Mouse (Mus musculus) liver, embryonic 11.5 days (tissue): ENCODE results near the gene Ankrd39. TPM values are rescaled to one million over a fixed set of nuclear protein-coding genes. Genes with fewer than 3 reads are reported as not detected.
A peak's percentile ranks its signal among the peaks of the same experiment; 100 is the strongest.

Experiments used
- ATAC-seq: fragments of 200-750 bp; cut with Nextera tagmentation; replicated peaks from 2 replicates; pipeline ENCODE4 v1.8.0; 2017; ENCODE audit warnings: moderate number of reproducible peaks, mild to moderate bottlenecking, moderate TSS enrichment, moderate library complexity; ENCODE audit not compliant: low FRiP score
- DNase-seq: peaks from one replicate; pipeline ENCODE4 v3.0.0-alpha.2; 2017; ENCODE audit warnings: low spot score
- H3K27ac ChIP-seq: fragments of 300-500 bp; sonication (generic); 2 replicates; pipeline ENCODE4 v1.5.1; 2014; ENCODE audit warnings: mild to moderate bottlenecking, low read depth, low read length, control low read depth
- H3K27me3 ChIP-seq: fragments of 300-500 bp; sonication (generic); replicated peaks from 2 replicates; pipeline ENCODE4 v1.6.1; 2014; ENCODE audit warnings: low read length, mixed read lengths; ENCODE audit not compliant: control insufficient read depth, insufficient read depth
- H3K36me3 ChIP-seq: fragments of 300-500 bp; sonication (generic); 2 replicates; pipeline ENCODE4 v1.6.1; 2014; ENCODE audit warnings: mild to moderate bottlenecking, low read length, moderate library complexity, mixed read lengths; ENCODE audit not compliant: control insufficient read depth, insufficient read depth
- H3K4me1 ChIP-seq: fragments of 300-500 bp; sonication (generic); replicated peaks from 2 replicates; pipeline ENCODE4 v1.6.1; 2014; ENCODE audit warnings: low read length, mixed read lengths; ENCODE audit not compliant: control insufficient read depth, insufficient read depth
- H3K4me2 ChIP-seq: fragments of 300-500 bp; sonication (generic); 2 replicates; pipeline ENCODE4 v1.6.1; 2014; ENCODE audit warnings: mild to moderate bottlenecking, control low read depth, moderate library complexity
- H3K4me3 ChIP-seq: fragments of 300-500 bp; sonication (generic); 2 replicates; pipeline ENCODE4 v1.5.1; 2014; ENCODE audit warnings: low read depth, low read length, control low read depth
- H3K9ac ChIP-seq: fragments of 300-500 bp; sonication (generic); 2 replicates; pipeline ENCODE4 v1.6.1; 2014; ENCODE audit warnings: low read depth, low read length, control low read depth
- H3K9me3 ChIP-seq: fragments of 300-500 bp; sonication (generic); 2 replicates; pipeline ENCODE4 v1.6.1; 2016; ENCODE audit warnings: low read length, inconsistent platforms, mixed read lengths; ENCODE audit not compliant: control insufficient read depth
- WGBS: fragments of 180-500 bp; shearing (Covaris S2); extraction: QIAGEN DNeasy Blood & Tissue Kit; methylation state at CpG from one replicate; pipeline ENCODE4 v1.1.7; 2014; 5-methylcytosine and 5-hydroxymethylcytosine counted together
- polyA plus RNA-seq: library from polyadenylated mRNA; unstranded; fragments of >200 nt; fragmentation: Nextera tagmentation; extraction: Ambion mirVana; gene quantifications from 2 replicates; pipeline ENCODE4 v1.2.1, GENCODE M21; 2014

The Ankrd39 gene
- polyA plus RNA-seq, 1 experiment from 2014 or later, result 22.1 TPM

DNA sequence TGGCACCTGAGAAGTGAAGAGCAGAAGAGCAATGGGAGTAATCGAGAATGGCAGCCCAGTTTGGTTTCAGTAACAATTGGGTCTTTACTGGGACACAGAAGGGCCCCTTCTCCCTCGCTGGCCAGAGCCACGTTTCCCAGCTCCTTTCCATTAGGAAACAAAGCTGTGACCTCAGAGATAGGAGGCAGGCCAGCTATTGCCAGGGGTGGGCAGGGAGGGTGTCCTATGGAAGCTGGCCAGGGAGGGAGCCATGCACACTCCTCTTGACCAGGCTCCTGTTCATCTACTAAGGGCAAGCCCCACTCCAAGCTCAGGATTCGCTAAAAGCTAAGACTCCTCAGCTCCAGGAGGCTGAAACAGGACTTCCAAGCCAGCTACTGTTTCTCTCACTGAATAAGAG, 12.0 kb upstream of the Ankrd39 start:
- Histone ChIP-seq H3K4me1 (peaks cover 44% of the 10 kb centered on the region), H3K27ac (no peak overlapping the region), H3K36me3 (no peaks in the 10 kb centered on the region), H3K4me2 (peak overlapping the region; percentile 79), H3K9ac (no peak overlapping the region; the same call in 1 of the 2 replicates), H3K4me3 (no peak overlapping the region), H3K9me3 (no peaks in the 10 kb centered on the region), H3K27me3 (peaks cover 69% of the 10 kb centered on the region)
- 8% methylated on average over 4 of the region's 4 CpGs for WGBS
- DNase-seq (no peak), ATAC-seq (no peak)

DNA sequence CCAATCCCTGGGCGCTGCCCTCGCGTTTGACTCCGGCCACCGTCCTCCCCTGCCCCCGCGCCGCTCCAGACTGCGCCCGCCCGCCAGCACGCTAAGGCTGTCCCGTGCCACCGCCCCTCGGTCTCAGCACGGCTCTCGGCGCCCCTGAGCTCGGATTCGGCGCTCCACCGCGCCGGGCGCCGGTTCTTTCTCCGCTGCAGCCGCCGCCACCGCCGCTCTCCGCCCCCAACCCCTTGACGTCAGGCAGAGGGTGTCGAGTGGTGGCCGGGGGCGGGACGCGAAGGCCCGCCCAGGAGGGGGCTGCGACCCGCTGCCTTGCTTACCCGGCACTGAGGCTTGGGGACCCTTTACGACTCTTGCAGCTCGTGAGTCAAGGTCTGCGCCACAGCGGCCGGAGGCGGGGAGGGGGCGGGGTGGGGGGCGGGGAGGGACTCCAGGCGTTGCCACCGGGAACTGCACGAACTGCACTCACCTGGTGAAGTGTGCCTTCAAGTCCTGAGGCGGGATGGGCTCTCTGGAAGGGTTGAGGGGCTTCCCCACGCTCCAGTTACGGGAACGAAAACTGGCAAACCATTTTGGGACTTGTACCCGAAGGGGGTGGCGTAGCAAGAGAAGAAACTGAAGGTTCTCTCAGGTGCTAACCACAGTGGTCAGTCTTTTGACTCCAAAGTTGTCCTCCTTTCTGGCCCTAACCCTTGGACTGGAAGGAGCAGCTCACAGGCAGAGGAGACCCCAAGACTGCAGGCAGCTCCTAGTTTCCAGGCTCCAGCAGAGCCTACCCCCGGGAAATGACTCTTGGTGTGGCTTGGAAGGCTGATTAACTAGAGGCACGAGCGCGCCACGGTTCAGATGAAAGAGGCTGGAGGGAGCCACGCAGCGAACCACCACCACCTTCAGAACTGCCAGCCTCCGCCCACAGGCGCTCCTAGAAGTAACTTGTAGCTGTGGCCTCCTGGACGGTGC, 11.1 kb upstream of the Ankrd39 start, which contains the start of gene Sema4c:
Sema4c (minus strand) TSS at position 319 of the 963 bp plus-strand sequence.
- Histone ChIP-seq H3K4me1 (peaks cover 40% of the 10 kb centered on the region), H3K27me3 (peaks cover 67% of the 10 kb centered on the region), H3K4me3 (peak within 1 kb of the TSS; percentile 64), H3K9me3 (no peaks in the 10 kb centered on the region), H3K4me2 (peak within 1 kb of the TSS; percentile 79), H3K9ac (peak within 1 kb of the TSS; percentile 65), H3K36me3 (peaks cover 3% of the 10 kb centered on the region), H3K27ac (peak within 1 kb of the TSS; percentile 79)
- ATAC-seq, result peak; percentile 23; the same call in 1 of the 2 replicates
- 1% methylated on average over 66 of the region's 69 CpGs for WGBS
- DNase-seq, result peak; percentile 77

DNA sequence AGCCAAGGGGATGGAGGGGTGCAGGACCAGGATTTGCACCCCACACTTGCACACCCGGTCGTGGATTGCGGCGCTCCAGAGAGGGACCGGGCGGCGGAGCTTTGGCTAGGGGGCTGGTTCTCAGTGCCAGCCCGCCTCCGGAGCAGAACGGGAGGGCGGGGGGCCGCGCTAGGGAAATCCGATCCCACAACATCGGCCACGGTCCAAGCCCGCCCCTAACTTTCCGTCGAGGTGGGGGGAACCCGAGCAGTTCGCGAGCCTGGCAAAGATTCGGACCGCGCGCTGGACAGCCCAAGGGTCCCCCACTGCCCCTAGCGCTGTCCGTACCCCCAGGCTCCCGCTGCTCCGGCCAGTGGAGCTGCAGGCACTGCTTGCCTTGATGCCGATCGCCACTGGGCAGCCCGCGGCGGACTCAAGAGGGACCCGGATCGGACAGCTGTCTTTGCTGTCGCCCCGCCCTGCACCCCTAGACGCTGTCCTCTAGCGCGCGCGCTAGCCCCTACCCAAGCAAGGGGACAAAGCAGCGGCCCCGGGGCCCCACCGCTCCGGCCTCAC, 10.3 kb upstream of the Ankrd39 start:
- H3K36me3 ChIP-seq, result peaks cover 7% of the 10 kb centered on the region
- peak overlapping the region; percentile 79 for H3K27ac ChIP-seq
- H3K27me3 ChIP-seq, result peaks cover 67% of the 10 kb centered on the region
- H3K4me1 ChIP-seq, result peaks cover 33% of the 10 kb centered on the region
- H3K4me2 ChIP-seq, result peak overlapping the region; percentile 79
- under 1% methylated on average over 48 of the region's 48 CpGs for WGBS
- ATAC-seq, result peak; percentile 42
- DNase-seq, result peak; percentile 71
- H3K9me3 ChIP-seq, result no peaks in the 10 kb centered on the region
- H3K4me3 ChIP-seq, result peak overlapping the region; percentile 64
- H3K9ac ChIP-seq, result peak overlapping the region; percentile 65

DNA sequence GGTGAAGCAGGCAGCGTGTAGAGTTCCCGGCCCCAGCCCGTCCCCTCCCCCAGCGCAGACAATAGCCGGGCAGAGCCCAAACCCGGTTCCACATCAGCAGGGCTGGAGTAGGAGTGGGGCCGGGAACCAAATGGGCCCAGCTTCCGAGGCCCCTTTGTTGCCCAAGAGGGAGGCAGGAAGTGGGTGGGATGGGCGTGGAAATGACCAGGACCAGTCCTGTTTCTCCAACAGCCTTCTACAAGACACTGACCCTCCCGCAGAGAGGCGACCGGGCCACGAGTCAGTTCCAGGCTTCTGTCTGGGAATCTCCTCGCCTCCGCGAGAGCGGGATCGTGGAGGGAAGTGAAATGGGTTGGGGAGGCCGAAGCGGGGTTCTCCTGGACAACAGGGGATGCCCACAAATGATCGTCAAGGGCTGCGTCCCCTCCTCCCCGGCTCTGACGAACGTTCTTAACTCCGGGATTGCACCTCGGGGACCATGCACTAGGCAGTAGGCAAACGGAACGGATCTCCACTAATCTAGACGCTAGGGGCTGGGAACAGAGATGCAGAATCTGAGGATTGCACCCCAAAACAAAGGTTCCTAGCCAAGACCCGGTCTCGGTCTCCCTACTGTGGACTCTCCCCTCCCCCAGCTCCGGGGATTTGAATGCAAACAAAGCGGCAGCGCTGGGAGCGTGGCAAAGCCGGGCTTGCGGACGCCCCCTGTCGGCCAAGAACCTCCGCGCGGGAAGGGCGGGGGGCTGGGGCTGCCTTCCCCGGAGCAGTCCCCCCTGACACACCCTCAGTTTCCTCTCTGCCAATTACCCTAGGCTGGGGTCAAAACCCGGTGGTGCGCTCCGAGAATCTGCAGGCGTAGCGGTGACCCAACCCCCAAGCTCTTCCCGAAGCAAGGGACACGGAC, 9.6 kb upstream of the Ankrd39 start:
- Histone ChIP-seq H3K4me3 (peak overlapping the region; percentile 64), H3K36me3 (peaks cover 10% of the 10 kb centered on the region), H3K9me3 (no peaks in the 10 kb centered on the region), H3K27me3 (peaks cover 66% of the 10 kb centered on the region), H3K4me2 (peak overlapping the region; percentile 79), H3K4me1 (peaks cover 27% of the 10 kb centered on the region), H3K27ac (peak overlapping the region; percentile 79), H3K9ac (peak overlapping the region; percentile 65)
- ATAC-seq (peak; percentile 43), DNase-seq (peak; percentile 93)
- WGBS, result under 1% methylated on average over 52 of the region's 52 CpGs

DNA sequence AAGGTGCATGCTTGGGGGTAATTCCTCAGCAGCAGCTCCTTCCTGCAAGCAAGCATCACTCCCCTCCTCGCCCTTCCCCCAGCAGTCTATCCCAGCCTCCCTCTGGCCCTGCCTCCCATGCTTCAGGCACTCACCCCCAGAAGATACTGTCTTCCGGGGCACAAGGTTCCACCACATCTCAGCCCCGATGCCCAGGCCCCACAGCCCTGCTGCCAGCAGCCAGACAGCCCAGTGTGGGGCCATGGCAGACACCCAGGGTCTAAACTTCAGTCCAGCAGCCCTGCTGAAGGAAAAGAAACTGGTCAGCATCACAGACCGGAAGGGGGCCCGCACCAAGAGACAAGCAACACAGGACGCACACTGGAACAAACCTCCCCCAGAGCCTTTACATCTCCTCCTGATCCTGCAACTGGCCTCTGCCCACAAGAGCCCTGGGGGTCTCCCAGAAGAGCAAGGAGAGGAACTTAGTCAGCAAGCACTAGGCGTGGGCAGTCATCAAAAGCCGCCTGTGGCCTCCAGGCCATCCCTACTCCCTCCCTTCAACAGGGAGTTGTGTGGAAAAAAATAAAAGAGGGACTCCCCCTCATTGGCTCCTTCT, 8.7 kb upstream of the Ankrd39 start:
- peaks cover 15% of the 10 kb centered on the region for H3K36me3 ChIP-seq
- 11% methylated on average over 8 of the region's 8 CpGs for WGBS
- H3K9ac ChIP-seq, result peak overlapping the region; percentile 65
- H3K27ac ChIP-seq, result peak overlapping the region; percentile 79
- DNase-seq, result peak; percentile 58
- peaks cover 25% of the 10 kb centered on the region for H3K4me1 ChIP-seq
- peaks cover 58% of the 10 kb centered on the region for H3K27me3 ChIP-seq
- H3K4me3 ChIP-seq, result peak overlapping the region; percentile 64
- no peak for ATAC-seq
- no peaks in the 10 kb centered on the region for H3K9me3 ChIP-seq
- H3K4me2 ChIP-seq, result peak overlapping the region; percentile 79

DNA sequence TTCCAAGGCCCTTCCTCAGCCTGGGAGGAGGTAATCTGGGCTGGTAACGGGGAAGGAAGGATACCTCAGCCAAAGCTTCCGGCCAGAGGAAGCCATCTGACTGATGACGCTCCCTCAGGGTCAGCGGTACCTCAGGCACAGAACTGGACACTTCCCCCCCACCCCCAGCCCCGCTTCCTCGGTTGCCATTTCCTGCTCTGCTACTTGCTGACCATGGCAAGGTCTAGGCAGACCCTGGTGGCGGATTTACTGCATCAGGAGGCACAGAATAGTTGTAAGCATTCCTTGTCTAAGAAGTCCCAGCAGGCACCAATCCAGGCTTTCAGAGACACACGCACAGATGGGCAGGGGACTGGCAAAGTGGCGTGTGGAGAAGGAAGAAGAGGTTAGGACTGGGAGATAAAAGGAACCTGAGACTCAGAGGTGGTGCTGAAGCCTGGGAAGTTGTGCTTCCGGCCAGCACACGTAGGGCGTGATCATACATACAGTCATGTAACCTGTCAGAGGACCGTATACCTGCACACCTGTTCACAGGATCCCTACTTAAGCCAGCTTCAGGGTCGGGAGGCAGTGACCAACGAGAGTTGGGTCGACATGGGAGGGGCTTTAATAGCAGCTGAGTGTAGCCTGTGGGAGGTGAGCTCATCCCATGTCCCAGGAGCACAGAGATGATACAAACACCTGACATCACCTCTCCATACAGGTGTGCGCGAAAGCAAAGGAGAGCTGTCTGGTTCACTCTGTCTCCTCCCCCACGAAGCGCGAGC, 7.6 kb upstream of the Ankrd39 start:
- Histone ChIP-seq H3K9ac (peak overlapping the region; percentile 65; the same call in 1 of the 2 replicates), H3K27ac (no peak overlapping the region), H3K36me3 (peaks cover 19% of the 10 kb centered on the region), H3K4me1 (peaks cover 25% of the 10 kb centered on the region), H3K4me2 (peak overlapping the region; percentile 79), H3K9me3 (no peaks in the 10 kb centered on the region), H3K4me3 (no peak overlapping the region; the same call in 1 of the 2 replicates), H3K27me3 (peaks cover 49% of the 10 kb centered on the region)
- DNase-seq (no peak), ATAC-seq (no peak)
- 52% methylated on average over 21 of the region's 21 CpGs for WGBS

DNA sequence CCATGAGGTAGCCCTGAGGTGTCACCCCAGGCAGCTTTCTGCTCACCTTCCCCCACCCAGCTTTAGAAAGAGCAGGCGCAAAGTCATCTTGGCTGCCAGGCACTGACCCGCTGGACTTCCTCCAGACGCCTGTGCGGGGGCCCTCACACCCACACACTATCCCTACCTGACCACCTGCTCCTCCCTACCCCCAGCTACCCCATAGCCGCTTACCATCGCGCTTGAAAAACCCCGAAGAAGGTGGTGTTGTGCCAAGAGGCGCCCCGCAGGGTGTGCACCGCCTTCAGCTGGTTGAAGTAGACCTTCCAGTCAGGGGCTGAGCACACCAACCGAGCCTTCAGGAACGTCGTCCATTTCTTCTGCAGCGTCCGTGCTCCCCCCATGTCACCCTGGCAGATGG, 5.3 kb upstream of the Ankrd39 start:
- 86% methylated on average over 16 of the region's 16 CpGs for WGBS
- Histone ChIP-seq H3K9ac (no peak overlapping the region), H3K27ac (no peak overlapping the region), H3K27me3 (peaks cover 26% of the 10 kb centered on the region), H3K4me3 (no peak overlapping the region), H3K36me3 (peaks cover 22% of the 10 kb centered on the region), H3K4me1 (peaks cover 17% of the 10 kb centered on the region), H3K4me2 (no peak overlapping the region), H3K9me3 (no peaks in the 10 kb centered on the region)
- ATAC-seq, result no peak
- no peak for DNase-seq
